Mouse (Mus musculus) embryo, embryonic 10 days (tissue): ENCODE results near the gene Gm21800.
"Not testable (repeated sequence)": the region's sequence is repeated elsewhere in the genome, so short reads cannot be mapped to it uniquely, and the experiment has no call there.

Source experiments
- DNase-seq: peaks from one replicate; pipeline ENCODE4 v3.0.0-alpha.2; 2015; ENCODE audit warnings: low spot score

The Gm21800 gene

GRCm38 (mm10) chrY:41406198-41406597 lies at the start of gene Gm21800:
Gene Gm21800, plus strand, starts transcription at chrY:41406498.
- DNase-seq, result not testable (repeated sequence)
